In genomic region chr9:120069779-120070178, GRCm38 (mm10) we compare ENCODE assay signal across 13 mouse cellular contexts. TPM values are rescaled to one million over a fixed set of nuclear protein-coding genes. Genes with fewer than 3 reads are reported as not detected.
DNase-seq lines count a peak whose midpoint lies in the region; ATAC-seq and TF ChIP-seq lines count a peak whose summit lies in the region.
"Had no signal": no experiment of that assay in that cellular context is flagged by ENCODE, and none has a peak within 500 bp of the region (broad histone marks: within the 10 kb centered on the region; RNA-seq: fewer than 3 reads in every experiment).

Cx3cr1 (minus strand) TSS chr9:120069879.

- H3K4me3 ChIP-seq in forebrain, postnatal 0 days (ENCODE audit: low read depth, low read length): no peak within 1 kb of the TSS
- no peak within 1 kb of the TSS for H3K4me3 ChIP-seq in forebrain, embryonic 11.5 days (ENCODE audit: low read depth, low read length)
- H3K4me3 ChIP-seq in neural tube, embryonic 15.5 days (replicated peaks): no peak within 1 kb of the TSS
- H3K4me3 ChIP-seq: myocyte had no signal

- H3K4me2 ChIP-seq in forebrain, postnatal 0 days (ENCODE audit: low read depth): no peak within 1 kb of the TSS
- no peak within 1 kb of the TSS for H3K4me2 ChIP-seq in forebrain, embryonic 11.5 days (ENCODE audit: low read depth, low read length, severe bottlenecking)
- H3K4me2 ChIP-seq in neural tube, embryonic 15.5 days: no peak within 1 kb of the TSS
- H3K4me2 ChIP-seq: liver, embryonic 11.5 days had no signal

- no peaks in the 10 kb centered on the region for H3K27me3 ChIP-seq in forebrain, postnatal 0 days (ENCODE audit: insufficient read depth, low read length)
- no peaks in the 10 kb centered on the region for H3K27me3 ChIP-seq in forebrain, embryonic 11.5 days (ENCODE audit: control insufficient read depth, insufficient read depth, low read length)
- no peaks in the 10 kb centered on the region for H3K27me3 ChIP-seq in neural tube, embryonic 15.5 days (replicated peaks)

- H3K4me1 ChIP-seq in forebrain, postnatal 0 days (ENCODE audit: insufficient read depth): no peaks in the 10 kb centered on the region
- no peaks in the 10 kb centered on the region for H3K4me1 ChIP-seq in forebrain, embryonic 11.5 days (replicated peaks; ENCODE audit: control insufficient read depth, insufficient read depth, low read length)
- no peaks in the 10 kb centered on the region for H3K4me1 ChIP-seq in neural tube, embryonic 15.5 days

- no peak within 1 kb of the TSS for H3K9ac ChIP-seq in forebrain, postnatal 0 days
- no peak within 1 kb of the TSS for H3K9ac ChIP-seq in forebrain, embryonic 11.5 days (ENCODE audit: low read length)
- no peak within 1 kb of the TSS for H3K9ac ChIP-seq in neural tube, embryonic 15.5 days (replicated peaks)

- no peak within 1 kb of the TSS for H3K27ac ChIP-seq in forebrain, postnatal 0 days (ENCODE audit: low read depth, low read length)
- H3K27ac ChIP-seq in forebrain, embryonic 11.5 days (ENCODE audit: low read depth, low read length): no peak within 1 kb of the TSS
- no peak within 1 kb of the TSS for H3K27ac ChIP-seq in neural tube, embryonic 15.5 days (replicated peaks)

- no peaks in the 10 kb centered on the region for H3K9me3 ChIP-seq in forebrain, postnatal 0 days (ENCODE audit: low read length)
- no peaks in the 10 kb centered on the region for H3K9me3 ChIP-seq in forebrain, embryonic 11.5 days (ENCODE audit: control insufficient read depth, low read length)
- H3K9me3 ChIP-seq in neural tube, embryonic 15.5 days (replicated peaks): no peaks in the 10 kb centered on the region
- H3K9me3 ChIP-seq: G1E had no signal

- intact Hi-C loops in gastrocnemius, postnatal 14 days (cut with DNase I; ENCODE audit: low total_unique reads): loop anchor here (5.0 kb wide), 1 partner anchor 42 kb away; no protein-coding TSS in a partner anchor

- ATAC-seq in forebrain, postnatal 0 days: no peak
- ATAC-seq in forebrain, embryonic 11.5 days (replicated peaks; ENCODE audit: low FRiP score): no peak
- no peak for ATAC-seq in neural tube, embryonic 15.5 days (ENCODE audit: low FRiP score)

- no peak for DNase-seq in forebrain, postnatal 0 days
- DNase-seq in forebrain, embryonic 11.5 days (ENCODE audit: low spot score): no peak
- DNase-seq in left cerebral cortex, adult 8-10 months (ENCODE audit: low spot score in 2 of 2): no peak
- no peak for DNase-seq in left cerebral cortex, adult 9 months (ENCODE audit: low spot score in 2 of 2)
- DNase-seq in layer of hippocampus, postnatal 25 days (ENCODE audit: extremely low spot score in 1 of 2, low spot score in 1 of 2): no peak
- no peak for DNase-seq in gastrocnemius, postnatal 14 days
- no peak for DNase-seq in heart, adult 18-20 months
- DNase-seq: heart, postnatal 4 days; lung, postnatal 4 days had no signal

- TF ChIP-seq CTCF in forebrain, postnatal 0 days (IDR thresholded peaks at IDR 0.05; ENCODE audit: low read depth): no peak

- 87% methylated on average over 11 of the region's 11 CpGs for WGBS in forebrain, postnatal 0 days
- 88% methylated on average over 11 of the region's 11 CpGs for WGBS in forebrain, embryonic 11.5 days
- WGBS in neural tube, embryonic 15.5 days: 88% methylated on average over 11 of the region's 11 CpGs

- no peaks in the 10 kb centered on the region for H3K36me3 ChIP-seq in forebrain, postnatal 0 days (ENCODE audit: insufficient read depth)
- no peaks in the 10 kb centered on the region for H3K36me3 ChIP-seq in forebrain, embryonic 11.5 days (ENCODE audit: control insufficient read depth, insufficient read depth, low read length)
- no peaks in the 10 kb centered on the region for H3K36me3 ChIP-seq in neural tube, embryonic 15.5 days
- H3K36me3 ChIP-seq: G1E had no signal

RNA-seq across cellular contexts. Expression of gene Cx3cr1, which starts in this region (rescaled TPM):
- total RNA-seq in forebrain, postnatal 0 days (2014; rRNA removed): 11.2 and 14.7 TPM in 2 replicates
- polyA plus RNA-seq in forebrain, postnatal 0 days (2015; fragmentation: Nextera tagmentation; extraction: Ambion mirVana): 5.1 and 10.6 TPM in 2 replicates
- polyA plus RNA-seq in forebrain, embryonic 11.5 days (2014; fragmentation: Nextera tagmentation; extraction: Ambion mirVana): 3.7 and 3.9 TPM in 2 replicates
- 10 to 100 TPM; 33.1 to 69.0 (median 47.4) TPM for total RNA-seq in left cerebral cortex, adult 8-10 months (2022)
- 10 to 100 TPM; 31.0 to 37.4 TPM for total RNA-seq in layer of hippocampus, postnatal 25 days (2021)
- polyA plus RNA-seq in neural tube, embryonic 15.5 days (2015; fragmentation: Nextera tagmentation; extraction: Ambion mirVana): 10.5 and 11.3 TPM in 2 replicates
- 1 to 10 TPM in 1 of 2 experiments, under 1 TPM in 1; 0.91 to 1.9 TPM for total RNA-seq in gastrocnemius, postnatal 14 days (2021)
- under 1 TPM; 0.80 to 0.92 TPM for total RNA-seq in heart, adult 18-20 months (2021)
- polyA plus RNA-seq: G1E, myocyte had no signal
